Mouse (Mus musculus): Measurements from ENCODE around the gene Snx4. TPM values are rescaled to one million over a fixed set of nuclear protein-coding genes. Genes with fewer than 3 reads are reported as not detected.
"Not testable (repeated sequence)": the region's sequence is repeated elsewhere in the genome, so short reads cannot be mapped to it uniquely, and the experiment has no call there.

Snx4 gene
- total RNA-seq (2021), result 10 to 100 TPM; 30.9 to 34.3 TPM
- long read RNA-seq, experiment 1, transcript Snx4-201 (14 exons, 3,161 nt), result major isoform, 74 of 84 reads
- long read RNA-seq, experiment 1, partial matches to known transcripts, result 4 of 84 reads
- long read RNA-seq, experiment 1, other reads (novel, unspliced or antisense), result 6 of 84 reads
- long read RNA-seq, experiment 2, transcript Snx4-201 (14 exons, 3,161 nt), result major isoform, 77 of 88 reads
- long read RNA-seq, experiment 2, partial matches to known transcripts, result 4 of 88 reads
- long read RNA-seq, experiment 2, other reads (novel, unspliced or antisense), result 7 of 88 reads

- intact Hi-C loops (cut with DNase I), result no loop called here
These were observed at the start of gene Snx4 for GRCm38 (mm10) chr16:33251194-33252051. Gene Snx4, plus strand, starts transcription at chr16:33251442.

GRCm38 (mm10) chr16:33210812-33211211, 40.4 kb upstream of the Snx4 start:
- no peak for DNase-seq
- intact Hi-C loops (cut with DNase I), result no loop called here

More at GRCm38 (mm10) chr16:33251194-33252051, at the start of gene Snx4:
- peak; percentile 95 to 96 for DNase-seq

- no peak for DNase-seq
- intact Hi-C loops (cut with DNase I), result no loop called here
These were observed 34.8 kb upstream of the Snx4 start for GRCm38 (mm10) chr16:33216313-33217003.

GRCm38 (mm10) chr16:33217553-33218085, 33.6 kb upstream of the Snx4 start:
- intact Hi-C loops (cut with DNase I); DNase-seq: not testable (repeated sequence)

- intact Hi-C loops (cut with DNase I), result no loop called here
- DNase-seq, result no peak
These were observed 28.8 kb upstream of the Snx4 start for GRCm38 (mm10) chr16:33222482-33222881.

- DNase-seq, result no peak
- intact Hi-C loops (cut with DNase I), result no loop called here
These were observed 26.9 kb upstream of the Snx4 start for GRCm38 (mm10) chr16:33224381-33224780.

GRCm38 (mm10) chr16:33234128-33234527, 17.1 kb upstream of the Snx4 start:
- no peak for DNase-seq
- intact Hi-C loops (cut with DNase I), result no loop called here

- intact Hi-C loops (cut with DNase I), result no loop called here
- DNase-seq, result no peak
These were observed 15.1 kb upstream of the Snx4 start for GRCm38 (mm10) chr16:33236151-33236550.

- intact Hi-C loops (cut with DNase I), result no loop called here
- no peak for DNase-seq
These were observed 11.9 kb upstream of the Snx4 start for GRCm38 (mm10) chr16:33239305-33239704.

- intact Hi-C loops (cut with DNase I), result loop anchor here (5.0 kb wide), 1 partner anchor 40 kb away; no protein-coding TSS in a partner anchor
- DNase-seq, result no peak
These were observed 9.2 kb upstream of the Snx4 start for GRCm38 (mm10) chr16:33242046-33242445.

GRCm38 (mm10) chr16:33244136-33244691, 7.0 kb upstream of the Snx4 start:
- DNase-seq, result no peak
- intact Hi-C loops (cut with DNase I), result loop anchor here (5.0 kb wide), 1 partner anchor 42 kb away; no protein-coding TSS in a partner anchor

GRCm38 (mm10) chr16:33244933-33245470, 6.2 kb upstream of the Snx4 start:
- no peak for DNase-seq
- intact Hi-C loops (cut with DNase I), result loop anchor here (5.0 kb wide), 1 partner anchor 43 kb away; no protein-coding TSS in a partner anchor

GRCm38 (mm10) chr16:33246526-33246925, 4.7 kb upstream of the Snx4 start:
- no peak for DNase-seq
- intact Hi-C loops (cut with DNase I), result no loop called here

- intact Hi-C loops (cut with DNase I), result no loop called here
- no peak for DNase-seq
These were observed 4.2 kb upstream of the Snx4 start for GRCm38 (mm10) chr16:33247006-33247405.

GRCm38 (mm10) chr16:33250651-33251120, 556 bp upstream of the Snx4 start:
- intact Hi-C loops (cut with DNase I), result no loop called here

GRCm38 (mm10) chr16:33255601-33256000, 4.4 kb downstream of the Snx4 start:
- no peak for DNase-seq
- intact Hi-C loops (cut with DNase I), result no loop called here

More at GRCm38 (mm10) chr16:33250651-33251120, 556 bp upstream of the Snx4 start:
- DNase-seq, result peak; percentile 16 to 39

- no peak for DNase-seq
- intact Hi-C loops (cut with DNase I), result no loop called here
These were observed 7.3 kb downstream of the Snx4 start for GRCm38 (mm10) chr16:33258530-33258929.

- intact Hi-C loops (cut with DNase I), result no loop called here
- no peak for DNase-seq
These were observed 8.6 kb downstream of the Snx4 start for GRCm38 (mm10) chr16:33259824-33260223.

GRCm38 (mm10) chr16:33260825-33261224, 9.6 kb downstream of the Snx4 start:
- intact Hi-C loops (cut with DNase I), result no loop called here
- no peak for DNase-seq

GRCm38 (mm10) chr16:33261584-33262061, 10.4 kb downstream of the Snx4 start:
- peak; percentile 22 to 37 for DNase-seq
- intact Hi-C loops (cut with DNase I), result no loop called here

Measured in heart, postnatal 14 days (tissue).